Mouse (Mus musculus): Measurements from ENCODE around the gene Mkln1.
A peak's percentile ranks its signal among the peaks of the same experiment; 100 is the strongest.

Gene Mkln1

GRCm38 (mm10) chr6:31399566-31399965 lies 1.0 kb downstream of the Mkln1 start:
- peak; percentile 64 for DNase-seq

DNA sequence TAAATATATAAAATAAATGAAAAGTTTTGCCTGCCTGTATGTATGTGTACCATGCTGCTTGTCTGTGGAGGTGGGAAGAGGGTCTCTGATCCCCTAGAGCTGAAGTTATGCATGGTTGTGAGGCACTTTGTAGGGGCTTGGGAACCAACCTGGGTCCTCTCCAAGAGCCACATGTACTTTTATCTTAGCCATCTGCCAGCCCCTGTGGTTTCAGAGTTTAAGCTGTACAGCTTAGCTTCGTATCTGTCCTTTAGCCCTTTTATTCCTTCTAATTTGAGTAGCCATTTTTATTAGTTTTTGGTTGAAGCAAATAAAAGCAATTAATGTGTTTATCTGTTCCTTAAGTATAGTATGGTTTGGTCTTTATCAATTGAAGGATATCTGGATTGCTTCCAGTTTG lies 12.5 kb downstream of the Mkln1 start:
- DNase-seq = no peak

- DNase-seq = peak; percentile 70
Observed at GRCm38 (mm10) chr6:31412487-31412886, 14.0 kb downstream of the Mkln1 start.

DNA sequence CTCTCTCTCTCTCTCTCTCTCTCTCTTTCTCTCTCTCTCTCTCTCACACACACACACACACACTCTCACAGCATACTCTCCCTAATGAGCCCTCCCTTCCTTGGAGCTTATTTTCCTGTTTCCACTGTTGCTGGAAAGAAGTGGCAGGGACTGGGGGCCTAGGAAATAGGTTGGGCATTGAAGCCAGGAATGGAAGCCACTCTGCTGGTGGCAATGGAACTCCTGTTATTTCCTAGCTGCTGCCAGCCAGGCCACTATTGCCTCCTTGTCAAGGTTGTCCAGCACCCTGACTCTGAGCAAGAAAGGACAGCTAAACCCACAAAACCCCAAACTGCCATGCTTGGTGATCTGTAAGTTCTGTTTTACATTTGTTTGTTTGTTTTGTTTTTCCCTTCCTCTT lies 15.0 kb downstream of the Mkln1 start:
- no peak for DNase-seq

GRCm38 (mm10) chr6:31414303-31414702 lies 15.8 kb downstream of the Mkln1 start:
- no peak for DNase-seq

DNA sequence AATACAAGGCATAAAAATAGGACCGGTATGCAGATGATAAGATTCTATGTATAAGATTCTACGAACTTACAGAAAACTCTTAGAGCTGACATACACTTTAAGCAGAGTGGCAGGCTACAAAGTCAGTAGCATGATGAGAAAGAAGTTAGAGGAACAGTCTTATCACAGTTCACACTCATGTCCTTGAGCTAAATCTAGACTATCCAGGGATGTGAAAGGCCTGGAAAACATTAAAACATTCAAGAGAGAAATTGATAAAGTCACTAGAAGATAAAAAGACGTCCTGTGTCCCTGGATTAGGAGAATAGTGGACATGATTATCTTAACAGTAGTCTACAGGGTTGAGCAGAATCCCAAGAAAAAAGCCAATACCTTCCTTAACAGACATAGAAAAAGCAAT lies 26.9 kb downstream of the Mkln1 start:
- DNase-seq = no peak

DNA sequence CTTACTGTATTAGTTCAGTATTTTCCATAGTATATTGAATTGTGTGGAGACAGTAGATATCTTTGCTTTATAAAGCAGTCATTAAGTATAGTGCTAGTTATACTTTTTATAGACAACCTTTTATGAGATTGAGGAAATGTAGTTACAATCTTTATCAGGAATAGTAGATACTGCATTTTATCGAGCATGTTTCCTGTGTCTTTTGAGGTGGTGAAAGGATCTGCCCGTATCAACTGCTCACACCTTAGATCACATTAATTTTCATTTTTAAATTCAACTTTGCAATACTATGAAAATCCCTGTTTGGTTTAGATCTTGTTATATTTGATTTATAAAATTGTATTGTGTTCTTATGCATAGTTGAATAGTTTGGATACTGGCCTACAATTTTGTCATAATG lies 38.7 kb downstream of the Mkln1 start:
- no peak for DNase-seq

- no peak for DNase-seq
Observed at GRCm38 (mm10) chr6:31445258-31445657, 46.7 kb downstream of the Mkln1 start.

GRCm38 (mm10) chr6:31453735-31454134 lies 55.2 kb downstream of the Mkln1 start:
- peak; percentile 79 for DNase-seq

DNA sequence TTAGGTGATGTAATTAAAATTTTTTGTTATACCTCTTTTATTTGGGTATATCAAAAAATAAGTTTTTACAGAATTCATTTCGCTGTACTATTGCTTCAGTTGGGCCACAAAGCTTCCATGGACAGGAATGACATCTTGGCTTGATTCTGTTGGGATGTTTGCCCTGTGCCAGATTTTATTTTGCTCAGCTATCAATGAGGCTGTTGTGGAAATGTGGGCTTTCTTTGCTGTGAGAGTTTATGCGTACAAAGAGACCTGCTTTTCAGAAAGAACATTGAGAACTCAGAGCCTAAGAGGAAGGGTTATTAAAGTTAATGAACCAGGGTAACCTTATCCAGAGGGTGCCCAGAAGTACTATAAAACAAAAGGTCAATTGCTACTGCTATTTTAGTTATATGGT lies 56.8 kb downstream of the Mkln1 start:
- DNase-seq = no peak

DNA sequence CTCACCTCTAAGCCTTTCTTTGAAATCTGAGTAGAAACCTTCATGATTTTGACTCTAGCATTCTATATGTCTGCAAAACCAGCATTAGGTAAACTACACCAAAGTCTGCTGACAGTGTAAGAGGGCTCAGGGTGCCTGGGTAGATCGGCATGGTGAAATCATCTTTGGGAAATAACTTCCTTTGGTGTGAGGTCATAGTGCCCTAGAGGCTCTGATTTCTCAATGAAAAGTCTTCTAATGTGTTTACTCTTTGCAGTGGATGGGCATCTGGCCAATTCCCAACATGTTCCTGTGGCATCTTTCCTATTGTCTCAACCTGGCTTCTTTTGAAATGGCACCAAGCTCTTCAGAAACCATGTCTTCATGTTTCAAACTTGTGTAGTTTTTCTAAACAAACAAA lies 58.5 kb downstream of the Mkln1 start:
- peak; percentile 67 for DNase-seq

- no peak for DNase-seq
Observed at GRCm38 (mm10) chr6:31469431-31469830, 70.9 kb downstream of the Mkln1 start.

DNA sequence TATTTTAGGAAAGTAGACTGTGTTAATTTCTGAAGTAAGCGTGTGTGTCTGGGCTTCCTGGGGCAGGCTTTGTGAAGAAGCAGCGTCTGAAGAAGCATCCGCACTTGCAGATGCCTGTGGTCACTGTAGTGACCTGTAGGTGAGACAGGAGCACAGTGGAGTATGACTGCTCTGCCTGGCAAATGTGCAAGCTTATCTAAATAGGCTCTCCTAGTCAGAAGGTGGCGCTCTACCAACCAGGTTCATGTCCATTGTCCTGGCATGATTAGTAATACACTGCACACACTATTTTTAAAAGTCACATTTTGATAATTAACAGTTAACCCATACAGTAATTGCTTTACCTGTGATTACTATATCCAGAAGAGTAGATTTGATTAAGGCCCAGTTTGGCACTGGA lies 79.7 kb downstream of the Mkln1 start:
- DNase-seq = peak; percentile 69

DNA sequence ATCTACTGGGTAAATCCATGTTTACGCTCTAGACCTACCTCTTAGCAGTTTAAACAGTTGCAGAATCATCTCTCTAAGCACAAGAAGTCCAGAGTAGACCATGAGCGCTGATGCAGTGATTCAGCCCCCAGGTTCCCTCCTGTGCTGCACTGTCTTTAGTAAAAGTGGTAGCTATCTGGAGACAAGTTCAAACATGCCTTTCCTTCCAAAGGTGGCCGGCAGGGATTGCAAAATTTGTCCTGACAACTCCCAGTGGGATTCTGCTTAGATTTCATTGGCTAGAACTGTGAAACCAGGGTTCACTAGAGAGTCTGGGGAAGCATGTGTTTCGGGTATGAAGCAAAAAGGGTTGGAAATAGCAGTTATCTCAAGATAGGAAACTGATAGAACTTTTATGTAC lies 81.5 kb downstream of the Mkln1 start:
- DNase-seq = no peak

DNA sequence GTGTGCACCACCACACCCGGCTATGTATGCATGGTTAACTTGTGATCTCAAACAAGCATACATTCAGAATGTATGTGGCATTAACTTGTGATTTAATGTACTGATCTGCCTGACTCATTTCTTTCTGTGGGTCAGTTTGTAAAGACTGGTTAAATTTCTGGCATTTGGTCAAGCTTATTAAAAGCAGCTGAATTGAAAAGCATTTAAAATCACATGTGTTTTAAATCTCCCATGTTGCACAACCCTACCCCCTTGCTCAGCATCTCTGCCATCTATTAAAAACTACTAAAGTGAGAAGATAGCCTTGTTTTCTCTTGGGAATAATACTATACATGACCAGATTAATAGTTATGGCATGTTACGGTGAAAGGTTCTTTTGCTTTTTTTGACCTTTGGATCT lies 88.1 kb downstream of the Mkln1 start:
- DNase-seq = no peak

DNA sequence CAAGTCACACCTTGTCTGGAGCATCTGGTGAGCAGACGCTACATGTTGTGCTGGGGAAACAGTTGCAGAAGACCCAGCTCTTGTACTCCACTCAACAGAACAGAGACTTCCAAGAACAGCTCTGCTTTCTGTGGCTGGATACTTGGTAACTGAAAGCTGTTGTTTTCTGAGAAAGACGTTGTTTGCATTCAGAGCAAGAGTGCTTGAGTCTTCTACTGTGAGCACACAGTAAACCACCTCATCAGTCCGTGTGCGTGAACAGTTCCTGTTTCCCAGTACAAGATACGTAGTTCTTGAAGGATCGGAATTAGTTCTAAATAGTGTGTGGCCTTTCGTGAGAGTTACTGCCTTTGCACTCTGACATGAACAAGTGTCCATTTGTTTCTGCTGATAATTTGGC lies 91.4 kb downstream of the Mkln1 start:
- DNase-seq = no peak

DNA sequence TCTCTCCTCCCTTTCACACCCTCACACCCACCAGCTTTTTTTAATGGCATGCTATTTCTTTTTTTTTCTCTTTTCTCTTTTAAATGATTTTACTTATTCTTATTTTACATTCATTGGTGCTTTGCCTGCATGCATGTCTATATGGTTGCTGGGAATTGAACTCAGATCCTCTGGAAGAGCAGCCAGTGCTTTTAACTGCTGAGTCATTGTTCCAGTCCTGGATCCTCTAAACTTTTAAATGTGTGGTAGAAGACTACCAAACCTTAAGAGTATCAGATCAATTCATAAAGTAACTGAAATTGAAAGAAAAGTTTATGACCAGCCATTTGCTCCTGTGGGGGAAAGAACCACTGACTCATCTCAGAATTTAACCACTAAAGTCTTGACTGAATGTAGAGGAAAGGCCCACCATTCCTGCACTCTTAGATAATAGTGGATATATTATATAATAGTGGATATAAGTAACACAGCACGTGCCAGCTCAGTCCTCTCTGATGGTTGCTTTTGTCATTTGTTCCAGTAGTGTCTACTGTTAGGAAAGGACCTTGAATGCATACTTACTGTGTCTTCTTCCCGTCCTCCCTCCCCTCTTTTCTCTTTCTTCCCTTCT lies 96.7 kb downstream of the Mkln1 start:
- no peak for DNase-seq

DNA sequence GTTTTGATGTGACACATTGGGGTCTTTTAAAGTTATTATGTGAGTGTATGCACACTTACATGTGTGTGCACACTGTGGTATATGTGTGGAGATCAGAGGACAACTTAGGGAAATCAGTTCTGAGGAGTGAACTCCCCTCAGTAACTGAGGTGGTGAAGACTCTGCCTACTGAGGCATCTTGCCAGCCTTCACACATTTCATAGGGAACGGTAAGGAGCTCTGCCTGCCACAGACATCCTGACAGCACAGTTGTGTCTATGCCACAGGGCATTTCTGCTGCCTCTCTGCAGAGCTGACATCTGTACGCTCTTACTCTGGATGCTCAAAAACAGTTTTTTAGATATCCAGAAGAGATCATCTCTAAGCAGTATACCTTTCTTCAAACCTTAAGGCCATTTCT lies 97.7 kb downstream of the Mkln1 start:
- DNase-seq = no peak

DNA sequence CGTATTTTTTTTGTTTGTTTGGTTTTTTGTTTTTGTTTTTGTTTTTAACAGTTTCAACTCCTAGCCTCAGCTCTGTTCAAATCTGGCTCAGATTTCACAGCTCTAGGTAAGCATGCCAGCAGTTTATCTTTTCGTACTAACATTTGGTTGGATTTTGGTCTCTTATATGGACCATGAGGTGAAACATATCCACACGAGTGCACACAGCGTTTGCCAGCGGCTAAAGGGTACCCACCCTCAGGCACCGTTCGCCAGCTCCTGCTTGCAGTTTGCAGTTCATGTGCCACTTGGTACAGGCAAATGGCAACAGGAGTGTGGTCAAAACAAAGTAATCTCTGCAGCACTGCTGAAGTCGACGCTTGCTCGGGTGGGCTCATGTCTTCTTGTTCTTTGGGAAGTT lies 101.3 kb downstream of the Mkln1 start:
- no peak for DNase-seq

- no peak for DNase-seq
Observed at GRCm38 (mm10) chr6:31500260-31500659, 101.7 kb downstream of the Mkln1 start.

DNA sequence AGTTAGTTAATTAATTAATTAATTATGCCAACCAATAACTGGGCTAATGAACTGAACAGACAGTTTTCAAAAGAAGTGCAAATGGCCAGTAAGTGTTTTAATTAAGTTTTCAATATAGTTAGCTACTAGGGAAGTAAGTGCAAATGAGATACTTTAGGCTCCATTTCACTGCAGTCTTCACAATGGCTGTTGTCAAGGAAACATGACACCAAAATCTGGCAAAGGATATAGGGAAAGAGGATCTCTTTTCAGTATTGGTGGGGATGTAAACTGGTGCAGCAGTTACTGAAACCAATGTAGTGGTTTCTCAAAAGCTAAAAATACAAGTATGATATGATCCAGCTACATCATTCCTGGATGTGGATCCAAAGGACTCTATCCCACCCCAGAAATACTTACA lies 102.2 kb downstream of the Mkln1 start:
- DNase-seq = no peak

DNA sequence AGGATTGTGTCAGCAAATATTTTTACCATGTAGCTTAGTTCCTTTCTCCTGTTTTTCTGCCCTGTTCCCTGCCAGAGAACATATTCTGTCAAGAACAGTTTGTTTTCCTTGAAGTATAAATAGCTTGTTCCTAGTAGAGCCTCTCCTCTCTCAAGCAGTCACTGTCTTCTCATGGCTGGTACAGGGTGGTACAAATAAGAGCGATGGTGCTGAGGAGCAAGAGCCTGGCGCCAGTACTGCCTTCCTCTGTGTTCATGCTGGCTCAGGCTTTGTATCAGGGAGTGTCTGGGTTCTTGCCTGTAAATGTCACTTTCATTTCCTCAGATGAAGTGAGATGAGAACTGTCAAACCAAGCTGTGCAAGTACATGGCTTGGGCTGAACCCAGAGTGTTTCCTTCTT lies 104.1 kb downstream of the Mkln1 start:
- peak; percentile 69 for DNase-seq

- DNase-seq = peak; percentile 61
Observed at GRCm38 (mm10) chr6:31513726-31514125, 115.2 kb downstream of the Mkln1 start.

GRCm38 (mm10) chr6:31517681-31518337 lies 119.3 kb downstream of the Mkln1 start:
- DNase-seq = no peak

DNA sequence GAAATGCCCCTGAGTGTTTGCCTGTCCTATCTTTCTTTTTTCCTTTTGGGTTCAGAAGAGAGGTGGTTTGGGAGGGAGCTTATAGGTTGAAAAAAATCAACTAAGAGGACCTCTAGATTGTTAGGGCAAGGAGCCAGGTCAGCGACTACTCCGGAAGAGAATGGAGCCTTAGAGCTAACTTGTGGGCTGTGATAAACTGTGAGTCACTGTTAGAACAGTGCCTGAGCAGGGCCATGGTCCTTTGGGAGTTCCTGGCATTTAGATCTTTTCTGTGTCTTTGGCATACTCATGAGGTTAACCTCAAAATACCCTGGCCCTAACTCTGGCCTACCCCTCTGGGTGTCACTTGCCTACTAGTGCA lies 119.8 kb downstream of the Mkln1 start:
- peak; percentile 89 for DNase-seq
